Mouse (Mus musculus): ENCODE data around the gene Hunk. TPM values are rescaled to one million over a fixed set of nuclear protein-coding genes. Genes with fewer than 3 reads are reported as not detected.

Hunk gene
- polyA plus RNA-seq, 1 experiment from 2014 or later = 8.5 TPM

- H3K4me1 ChIP-seq (replicated peaks) = peaks cover 13% of the 10 kb centered on the region; the same call in 1 of the 2 replicates
- H3K9ac ChIP-seq (replicated peaks) = no peak overlapping the region
- H3K4me3 ChIP-seq (replicated peaks) = no peak overlapping the region
- 88% methylated on average over 11 of the region's 11 CpGs for WGBS
- H3K27ac ChIP-seq = no peak overlapping the region
- peaks cover 24% of the 10 kb centered on the region for H3K36me3 ChIP-seq
- no peaks in the 10 kb centered on the region for H3K27me3 ChIP-seq
- no peak overlapping the region for H3K4me2 ChIP-seq (replicated peaks)
- ATAC-seq = no peak
- no peaks in the 10 kb centered on the region for H3K9me3 ChIP-seq
These were observed 67.4 kb downstream of the Hunk start for GRCm38 (mm10) chr16:90453197-90453596.

GRCm38 (mm10) chr16:90456495-90457125 lies 70.8 kb downstream of the Hunk start:
- H3K36me3 ChIP-seq = peaks cover 24% of the 10 kb centered on the region
- no peaks in the 10 kb centered on the region for H3K27me3 ChIP-seq

GRCm38 (mm10) chr16:90458899-90459610 lies 73.2 kb downstream of the Hunk start:
- Histone ChIP-seq H3K4me2 (replicated peaks) (no peak overlapping the region), H3K9ac (replicated peaks) (no peak overlapping the region), H3K27me3 (no peaks in the 10 kb centered on the region), H3K4me1 (replicated peaks) (peaks cover 17% of the 10 kb centered on the region), H3K9me3 (no peaks in the 10 kb centered on the region), H3K4me3 (replicated peaks) (no peak overlapping the region), H3K36me3 (peaks cover 22% of the 10 kb centered on the region), H3K27ac (no peak overlapping the region)
- peak; percentile 41; the same call in 1 of the 2 replicates for ATAC-seq
- WGBS = 19% methylated on average over 11 of the region's 11 CpGs

More at GRCm38 (mm10) chr16:90456495-90457125, 70.8 kb downstream of the Hunk start:
- 87% methylated on average over 7 of the region's 7 CpGs for WGBS
- no peak overlapping the region for H3K9ac ChIP-seq (replicated peaks)
- no peak overlapping the region for H3K4me2 ChIP-seq (replicated peaks)
- no peak overlapping the region for H3K4me3 ChIP-seq (replicated peaks)
- no peak for ATAC-seq
- peaks cover 21% of the 10 kb centered on the region for H3K4me1 ChIP-seq (replicated peaks)
- H3K9me3 ChIP-seq = no peaks in the 10 kb centered on the region
- H3K27ac ChIP-seq = no peak overlapping the region

- no peak overlapping the region for H3K4me3 ChIP-seq (replicated peaks)
- H3K4me2 ChIP-seq (replicated peaks) = no peak overlapping the region
- peaks cover 17% of the 10 kb centered on the region for H3K4me1 ChIP-seq (replicated peaks)
- ATAC-seq = no peak
- H3K27me3 ChIP-seq = no peaks in the 10 kb centered on the region
- no peak overlapping the region for H3K27ac ChIP-seq
- peaks cover 26% of the 10 kb centered on the region for H3K36me3 ChIP-seq
- no peak overlapping the region for H3K9ac ChIP-seq (replicated peaks)
- WGBS = 65% methylated on average over 11 of the region's 11 CpGs
- peaks cover 4% of the 10 kb centered on the region for H3K9me3 ChIP-seq
These were observed 75.6 kb downstream of the Hunk start for GRCm38 (mm10) chr16:90461304-90461905.

DNA sequence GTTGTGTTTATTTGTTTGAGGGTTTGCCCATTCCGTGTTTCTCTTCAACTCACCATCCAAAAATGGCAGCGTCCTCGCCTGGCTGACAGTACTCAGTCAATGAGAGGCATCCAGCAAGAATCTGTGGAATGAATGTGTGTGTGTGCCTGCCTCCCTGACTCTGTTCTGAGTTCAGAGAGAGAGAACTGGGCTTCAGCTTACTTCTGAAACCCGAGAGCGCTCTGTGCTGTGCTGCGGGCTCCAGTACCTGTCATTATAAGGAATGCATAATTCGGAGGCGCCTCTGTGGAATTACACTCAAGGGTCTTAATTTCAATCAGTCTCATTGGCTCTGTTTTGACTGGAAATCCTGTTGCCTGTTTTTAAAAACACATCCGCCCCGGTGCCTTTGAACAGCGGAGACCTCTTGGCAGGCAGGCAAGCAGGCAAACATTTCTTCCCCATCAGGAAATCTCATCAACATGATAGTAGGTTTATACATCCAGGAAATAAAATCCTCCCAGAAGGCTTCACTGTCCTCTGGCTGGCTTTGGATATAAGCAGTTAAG lies 77.0 kb downstream of the Hunk start:
- peaks cover 40% of the 10 kb centered on the region for H3K36me3 ChIP-seq
- no peak overlapping the region for H3K27ac ChIP-seq
- H3K9ac ChIP-seq (replicated peaks) = no peak overlapping the region
- ATAC-seq = no peak
- no peak overlapping the region for H3K4me3 ChIP-seq (replicated peaks)
- H3K27me3 ChIP-seq = no peaks in the 10 kb centered on the region
- 80% methylated on average over 11 of the region's 11 CpGs for WGBS
- no peak overlapping the region for H3K4me2 ChIP-seq (replicated peaks)
- H3K4me1 ChIP-seq (replicated peaks) = peaks cover 17% of the 10 kb centered on the region
- H3K9me3 ChIP-seq = peaks cover 4% of the 10 kb centered on the region

DNA sequence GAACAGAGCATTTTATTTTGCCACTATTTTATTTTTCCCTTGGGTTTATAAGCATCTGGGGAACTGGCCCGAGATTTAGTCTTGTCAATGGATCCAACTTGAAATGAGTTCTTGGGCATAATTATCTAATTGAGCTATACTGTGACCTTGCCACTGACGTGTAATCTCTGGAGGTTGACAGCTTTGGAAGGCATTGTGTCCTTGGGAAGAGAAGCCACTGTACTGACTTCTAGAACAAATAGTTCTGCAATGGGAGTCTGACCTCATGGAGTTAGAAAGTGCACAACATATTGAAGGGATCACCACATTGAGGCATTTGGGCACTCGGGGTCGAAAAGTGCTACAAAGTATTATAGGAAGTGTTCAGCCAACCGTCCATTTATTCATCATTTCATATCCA lies 79.3 kb downstream of the Hunk start:
- Histone ChIP-seq H3K27ac (no peak overlapping the region), H3K4me3 (replicated peaks) (no peak overlapping the region), H3K4me2 (replicated peaks) (no peak overlapping the region), H3K4me1 (replicated peaks) (no peaks in the 10 kb centered on the region), H3K27me3 (no peaks in the 10 kb centered on the region), H3K9me3 (peaks cover 4% of the 10 kb centered on the region), H3K9ac (replicated peaks) (no peak overlapping the region), H3K36me3 (peaks cover 58% of the 10 kb centered on the region)
- 95% methylated on average over 5 of the region's 5 CpGs for WGBS
- ATAC-seq = no peak

- 0 out of 2 replicates have a peak overlapping the region, but pooled peaks have one; percentile 35 for H3K27ac ChIP-seq
- no peak for ATAC-seq
- peaks cover 74% of the 10 kb centered on the region for H3K36me3 ChIP-seq
- WGBS = 91% methylated on average over 5 of the region's 5 CpGs
- no peak overlapping the region for H3K9ac ChIP-seq (replicated peaks)
- peaks cover 4% of the 10 kb centered on the region for H3K9me3 ChIP-seq
- no peaks in the 10 kb centered on the region for H3K27me3 ChIP-seq
- no peak overlapping the region for H3K4me3 ChIP-seq (replicated peaks)
- no peak overlapping the region for H3K4me2 ChIP-seq (replicated peaks)
- H3K4me1 ChIP-seq (replicated peaks) = no peaks in the 10 kb centered on the region
These were observed 82.5 kb downstream of the Hunk start for GRCm38 (mm10) chr16:90468286-90468685.

DNA sequence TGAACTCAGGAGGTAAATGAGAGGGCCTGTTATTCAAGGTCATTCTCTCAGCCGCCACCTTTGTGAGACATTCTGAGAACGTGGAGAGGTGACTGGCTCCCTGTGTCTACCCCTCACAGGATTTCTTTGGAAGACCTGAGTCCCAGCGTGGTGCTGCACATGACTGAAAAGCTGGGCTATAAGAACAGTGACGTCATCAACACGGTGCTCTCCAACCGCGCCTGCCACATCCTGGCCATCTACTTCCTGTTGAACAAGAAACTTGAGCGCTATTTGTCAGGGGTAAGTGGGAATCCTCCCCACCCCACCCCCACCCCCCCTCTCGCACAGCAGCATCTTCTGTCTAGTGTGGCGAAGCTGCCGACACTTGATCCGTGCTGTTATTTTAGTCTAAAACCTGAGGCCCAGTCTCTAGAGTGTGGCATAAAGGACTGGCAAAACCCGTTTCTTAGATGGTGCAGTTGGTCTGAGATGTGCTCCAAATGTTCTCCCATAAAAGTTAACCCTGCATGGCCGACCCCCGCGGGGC lies 90.0 kb downstream of the Hunk start:
- H3K36me3 ChIP-seq = peaks cover 75% of the 10 kb centered on the region
- 94% methylated on average over 16 of the region's 16 CpGs for WGBS
- ATAC-seq = no peak
- H3K4me2 ChIP-seq (replicated peaks) = no peak overlapping the region
- no peak overlapping the region for H3K27ac ChIP-seq
- H3K9ac ChIP-seq (replicated peaks) = no peak overlapping the region
- H3K27me3 ChIP-seq = no peaks in the 10 kb centered on the region
- no peaks in the 10 kb centered on the region for H3K9me3 ChIP-seq
- H3K4me1 ChIP-seq (replicated peaks) = no peaks in the 10 kb centered on the region
- H3K4me3 ChIP-seq (replicated peaks) = no peak overlapping the region

DNA sequence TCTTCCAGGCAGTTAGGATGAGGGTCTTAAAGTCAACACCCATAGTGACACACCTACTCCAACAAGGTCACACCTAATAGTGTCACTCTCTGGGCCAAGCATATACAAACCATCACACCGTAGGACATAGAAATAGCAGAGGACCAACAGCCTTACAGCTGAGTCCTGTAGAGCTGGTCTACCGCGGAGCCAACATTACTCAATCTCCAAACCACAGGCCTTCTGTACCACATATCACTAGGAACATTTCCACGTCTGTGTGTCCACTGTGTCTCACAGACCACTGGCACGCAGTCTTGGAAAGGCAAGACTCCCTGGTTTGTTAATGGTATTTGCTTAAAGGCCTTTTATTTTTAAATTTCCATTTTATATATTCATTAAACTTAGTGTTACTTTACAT lies 95.8 kb downstream of the Hunk start:
- Histone ChIP-seq H3K9ac (replicated peaks) (no peak overlapping the region), H3K4me1 (replicated peaks) (no peaks in the 10 kb centered on the region), H3K4me2 (replicated peaks) (no peak overlapping the region), H3K4me3 (replicated peaks) (no peak overlapping the region), H3K27ac (no peak overlapping the region), H3K36me3 (peaks cover 76% of the 10 kb centered on the region), H3K27me3 (no peaks in the 10 kb centered on the region), H3K9me3 (no peaks in the 10 kb centered on the region)
- no peak for ATAC-seq
- 98% methylated on average over 5 of the region's 5 CpGs for WGBS

DNA sequence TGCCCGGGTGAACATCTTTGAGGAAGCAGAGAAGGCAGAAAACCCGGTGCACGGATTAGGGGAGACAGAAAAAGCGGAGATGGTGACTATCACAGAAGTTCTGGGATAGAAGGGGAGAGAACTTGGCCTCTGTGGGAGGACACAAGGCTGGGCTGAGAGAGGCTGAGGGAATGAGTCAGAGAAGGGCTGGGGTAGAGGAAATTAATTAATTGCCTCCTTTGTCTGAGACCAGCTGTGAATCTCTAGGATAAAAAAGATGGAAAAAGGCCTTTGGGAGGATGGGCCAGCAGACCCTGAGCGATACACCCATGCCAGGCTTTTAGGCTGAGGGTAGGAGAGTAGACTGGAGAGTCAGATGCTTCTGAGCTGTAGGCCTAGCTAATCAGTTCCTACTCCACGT lies 97.5 kb downstream of the Hunk start:
- Histone ChIP-seq H3K9me3 (no peaks in the 10 kb centered on the region), H3K4me3 (replicated peaks) (no peak overlapping the region), H3K4me1 (replicated peaks) (no peaks in the 10 kb centered on the region), H3K27ac (no peak overlapping the region), H3K36me3 (peaks cover 73% of the 10 kb centered on the region), H3K9ac (replicated peaks) (no peak overlapping the region), H3K27me3 (no peaks in the 10 kb centered on the region), H3K4me2 (replicated peaks) (no peak overlapping the region)
- WGBS = 87% methylated on average over 6 of the region's 6 CpGs
- 0 out of 2 replicates have a peak, but pooled peaks have one; percentile 27 for ATAC-seq

DNA sequence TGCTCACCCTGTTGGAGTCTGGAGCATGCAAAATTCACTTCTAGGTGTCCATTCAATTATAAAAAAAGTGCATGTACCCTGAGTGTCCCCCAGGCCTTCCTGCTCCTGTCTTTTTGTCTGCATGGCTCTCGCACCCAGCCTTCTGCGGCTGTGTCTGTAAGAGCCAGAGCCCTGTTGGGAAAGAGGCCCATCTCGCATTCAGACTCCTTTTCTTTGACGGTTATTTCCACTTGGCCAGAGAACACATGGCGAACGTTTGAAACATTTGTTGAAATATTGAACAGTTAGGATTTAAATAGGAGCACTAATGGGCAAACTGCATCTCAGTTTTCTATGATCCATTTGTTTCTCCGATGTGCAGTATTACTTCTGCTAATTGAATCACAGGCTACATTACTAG lies 99.3 kb downstream of the Hunk start:
- no peak for ATAC-seq
- Histone ChIP-seq H3K4me1 (replicated peaks) (no peaks in the 10 kb centered on the region), H3K27me3 (no peaks in the 10 kb centered on the region), H3K9me3 (no peaks in the 10 kb centered on the region), H3K27ac (no peak overlapping the region), H3K4me3 (replicated peaks) (no peak overlapping the region), H3K4me2 (replicated peaks) (no peak overlapping the region), H3K9ac (replicated peaks) (no peak overlapping the region), H3K36me3 (peaks cover 71% of the 10 kb centered on the region)
- WGBS = 90% methylated on average over 7 of the region's 7 CpGs

- no peak overlapping the region for H3K4me2 ChIP-seq (replicated peaks)
- no peak for ATAC-seq
- no peak overlapping the region for H3K9ac ChIP-seq (replicated peaks)
- peaks cover 68% of the 10 kb centered on the region for H3K36me3 ChIP-seq
- H3K4me1 ChIP-seq (replicated peaks) = no peaks in the 10 kb centered on the region
- no peaks in the 10 kb centered on the region for H3K27me3 ChIP-seq
- 88% methylated on average over 4 of the region's 4 CpGs for WGBS
- no peak overlapping the region for H3K27ac ChIP-seq
- no peak overlapping the region for H3K4me3 ChIP-seq (replicated peaks)
- no peaks in the 10 kb centered on the region for H3K9me3 ChIP-seq
These were observed 99.8 kb downstream of the Hunk start for GRCm38 (mm10) chr16:90485599-90485998.

Data from midbrain, embryonic 13.5 days (tissue).